Mouse (Mus musculus) kidney, adult 2 months (tissue): ENCODE data around the gene Zfp763. TPM values are rescaled to one million over a fixed set of nuclear protein-coding genes. Genes with fewer than 3 reads are reported as not detected.

Experiments
- DNase-seq: peaks from one replicate; pipeline ENCODE4 v3.0.0; 2021
- H3K27ac ChIP-seq: fragments of 200-500 bp; 2 replicates; pipeline ENCODE4 v1.5.1; 2012; ENCODE audit warnings: low read depth, low read length, control low read depth, inconsistent platforms; ENCODE audit not compliant: insufficient read depth
- H3K27me3 ChIP-seq: fragments of 200-500 bp; replicated peaks from 2 replicates; pipeline ENCODE4 v1.6.1; 2012; ENCODE audit warnings: mild to moderate bottlenecking, moderate library complexity, low read length, inconsistent platforms; ENCODE audit not compliant: control insufficient read depth, insufficient read depth
- H3K36me3 ChIP-seq: fragments of 200-500 bp; 2 replicates; pipeline ENCODE4 v1.6.1; 2012; ENCODE audit warnings: mild to moderate bottlenecking, moderate library complexity, low read length, inconsistent platforms; ENCODE audit not compliant: control insufficient read depth, insufficient read depth
- H3K4me1 ChIP-seq: fragments of 200-500 bp; 2 replicates; pipeline ENCODE4 v1.6.1; 2011; ENCODE audit warnings: low read length; ENCODE audit not compliant: control insufficient read depth, insufficient read depth
- H3K4me3 ChIP-seq: fragments of 200-500 bp; 2 replicates; pipeline ENCODE4 v1.5.1; 2011; ENCODE audit warnings: mild to moderate bottlenecking, low read depth, low read length, control low read depth; ENCODE audit not compliant: insufficient read depth
- CTCF ChIP-seq: fragments of 200-500 bp; conservative IDR thresholded peaks from 2 replicates; pipeline ENCODE4 v1.5.1; 2011; ENCODE audit warnings: low read depth, mild to moderate bottlenecking, control low read depth, low read length, moderate library complexity, mixed read lengths; ENCODE audit not compliant: insufficient read depth, insufficient read length
- POLR2A ChIP-seq: fragments of 200-500 bp; IDR thresholded peaks from one replicate; pipeline ENCODE4 v1.6.1; 2011; ENCODE audit warnings: low read depth, low read length, control low read depth
- WGBS: fragments of 180-500 bp; shearing (Covaris S2); methylation state at CpG from one replicate; pipeline ENCODE4 v1.1.7; 2018; 5-methylcytosine and 5-hydroxymethylcytosine counted together
- polyA plus RNA-seq: library from polyadenylated mRNA; depleted of rRNA; stranded (reverse); fragments of >200 nt; gene quantifications from 2 replicates; pipeline ENCODE4 v1.2.3, GENCODE M21; 2012; rRNA removed

Zfp763 gene
- polyA plus RNA-seq, 1 experiment, result 1.2 TPM

- TF ChIP-seq CTCF (no peak), POLR2A (no peak)
- Histone ChIP-seq H3K4me1 (peaks cover 3% of the 10 kb centered on the region; the same call in 1 of the 2 replicates), H3K27me3 (no peaks in the 10 kb centered on the region), H3K4me3 (no peak overlapping the region), H3K27ac (no peak overlapping the region), H3K36me3 (peaks cover 22% of the 10 kb centered on the region)
- no peak for DNase-seq
- WGBS, result 93% methylated on average over 2 of the region's 2 CpGs
These were observed 34.7 kb downstream of the Zfp763 start for GRCm38 (mm10) chr17:32998492-32998891.

GRCm38 (mm10) chr17:32992699-32993474 lies 40.3 kb downstream of the Zfp763 start, which contains the start of gene Zfp952:
Gene Zfp952 (plus strand): TSS chr17:32993129.
- peak; percentile 95 for DNase-seq
- peaks cover 3% of the 10 kb centered on the region for H3K36me3 ChIP-seq
- peak within 1 kb of the TSS; percentile 79 for H3K4me3 ChIP-seq
- H3K27me3 ChIP-seq, result no peaks in the 10 kb centered on the region
- H3K27ac ChIP-seq, result peak within 1 kb of the TSS; percentile 37; the same call in 1 of the 2 replicates
- peaks cover 7% of the 10 kb centered on the region; the same call in 1 of the 2 replicates for H3K4me1 ChIP-seq
- under 1% methylated on average over 21 of the region's 21 CpGs for WGBS
- TF ChIP-seq POLR2A (no peak), CTCF (no peak)

- peak; percentile 20 for DNase-seq
- no peak overlapping the region; the same call in 1 of the 2 replicates for H3K4me3 ChIP-seq
- peaks cover 7% of the 10 kb centered on the region; the same call in 1 of the 2 replicates for H3K4me1 ChIP-seq
- peaks cover 3% of the 10 kb centered on the region for H3K36me3 ChIP-seq
- WGBS, result 65% methylated on average over 12 of the region's 12 CpGs
- no peak overlapping the region for H3K27ac ChIP-seq
- H3K27me3 ChIP-seq, result no peaks in the 10 kb centered on the region
- TF ChIP-seq CTCF, result no peak
- no peak for TF ChIP-seq POLR2A
These were observed 41.1 kb downstream of the Zfp763 start for GRCm38 (mm10) chr17:32991965-32992698.

GRCm38 (mm10) chr17:32986301-32986700 lies 46.9 kb downstream of the Zfp763 start:
- Histone ChIP-seq H3K4me1 (no peaks in the 10 kb centered on the region), H3K4me3 (no peak overlapping the region), H3K27ac (no peak overlapping the region), H3K27me3 (no peaks in the 10 kb centered on the region), H3K36me3 (no peaks in the 10 kb centered on the region)
- DNase-seq, result no peak
- 79% methylated on average over 4 of the region's 4 CpGs for WGBS
- no peak for TF ChIP-seq CTCF

- H3K27me3 ChIP-seq, result no peaks in the 10 kb centered on the region
- H3K27ac ChIP-seq, result no peak overlapping the region
- no peaks in the 10 kb centered on the region for H3K4me1 ChIP-seq
- H3K4me3 ChIP-seq, result no peak overlapping the region
- DNase-seq, result no peak
- WGBS, result 86% methylated on average over 4 of the region's 4 CpGs
- peaks cover 23% of the 10 kb centered on the region for H3K36me3 ChIP-seq
- no peak for TF ChIP-seq POLR2A
- no peak for TF ChIP-seq CTCF
These were observed 51.8 kb downstream of the Zfp763 start for GRCm38 (mm10) chr17:32981361-32981760.

Other genes with a start within 250 kb of the Zfp763 start
- 20.5 and 24.8 TPM in 2 replicates for gene Zfp871, start 245.1 kb downstream of the Zfp763 start, polyA plus RNA-seq
- gene Zfp811, start 223.5 kb downstream of the Zfp763 start, polyA plus RNA-seq, result 0.14 and 0.16 TPM in 2 replicates
- 3.4 and 3.6 TPM in 2 replicates for gene Zfp799, start 203.1 kb downstream of the Zfp763 start, polyA plus RNA-seq
- 1.1 and 1.4 TPM in 2 replicates for gene Zfp870, start 141.8 kb downstream of the Zfp763 start, polyA plus RNA-seq
- 4.5 and 7.5 TPM in 2 replicates for gene Cyp4f14, start 116.1 kb downstream of the Zfp763 start, polyA plus RNA-seq
- gene Cyp4f13, start 86.0 kb downstream of the Zfp763 start, polyA plus RNA-seq, result 61.5 and 67.2 TPM in 2 replicates
- gene Zfp472, start 67.6 kb downstream of the Zfp763 start, polyA plus RNA-seq, result 0.49 and 0.77 TPM in 2 replicates
- 2.3 and 2.6 TPM in 2 replicates for gene Zfp952, start 40.3 kb downstream of the Zfp763 start, polyA plus RNA-seq
- not detected in 2 replicates for gene 4921501E09Rik, start 34.7 kb upstream of the Zfp763 start, polyA plus RNA-seq
- 2.2 and 2.8 TPM in 2 replicates for gene Zfp563, start 55.9 kb upstream of the Zfp763 start, polyA plus RNA-seq
- gene Morc2b, start 106.3 kb upstream of the Zfp763 start, polyA plus RNA-seq, result 0.01 TPM in 1 of 2 replicates, not detected in the other
- not detected in 2 replicates for gene Olfr55, start 135.0 kb upstream of the Zfp763 start, polyA plus RNA-seq
- gene Olfr239, start 157.9 kb upstream of the Zfp763 start, polyA plus RNA-seq, result not detected in 2 replicates
- 0.08 TPM in 1 of 2 replicates, not detected in the other for gene Olfr1564, start 188.3 kb upstream of the Zfp763 start, polyA plus RNA-seq
- gene Zfp955a, start 221.7 kb upstream of the Zfp763 start, polyA plus RNA-seq, result 0.94 and 1.6 TPM in 2 replicates
- not detected in 2 replicates for gene Olfr63, start 231.3 kb upstream of the Zfp763 start, polyA plus RNA-seq